Mouse (Mus musculus) stomach, embryonic 14.5 days (tissue): Measurements from ENCODE around the gene H3f3b. TPM values are rescaled to one million over a fixed set of nuclear protein-coding genes. Genes with fewer than 3 reads are reported as not detected.

Source experiments
- ATAC-seq: fragments of 200-750 bp; cut with Nextera tagmentation; 2 replicates; pipeline ENCODE4 v1.8.0; 2017; ENCODE audit warnings: low read depth, moderate TSS enrichment; ENCODE audit not compliant: insufficient number of reproducible peaks, insufficient read depth, low FRiP score
- H3K27ac ChIP-seq: fragments of 300-500 bp; sonication (generic); 2 replicates; pipeline ENCODE4 v1.5.1; 2014; ENCODE audit warnings: mild to moderate bottlenecking, low read length, moderate library complexity, mixed read lengths
- H3K27me3 ChIP-seq: fragments of 300-500 bp; sonication (generic); 2 replicates; pipeline ENCODE4 v1.6.1; 2014; ENCODE audit warnings: low read length, control low read depth, mixed read lengths; ENCODE audit not compliant: control insufficient read depth, insufficient read depth
- H3K36me3 ChIP-seq: fragments of 300-500 bp; sonication (generic); 2 replicates; pipeline ENCODE4 v1.6.1; 2014; ENCODE audit warnings: mild to moderate bottlenecking, control low read depth, low read length, moderate library complexity, mixed read lengths; ENCODE audit not compliant: control insufficient read depth, insufficient read depth
- H3K4me1 ChIP-seq: fragments of 300-500 bp; sonication (generic); 2 replicates; pipeline ENCODE4 v1.6.1; 2014; ENCODE audit warnings: low read length, control low read depth, mixed read lengths; ENCODE audit not compliant: control insufficient read depth, insufficient read depth
- H3K4me2 ChIP-seq: fragments of 300-500 bp; sonication (generic); replicated peaks from 2 replicates; pipeline ENCODE4 v1.6.1; 2014; ENCODE audit warnings: low read depth, low read length, control low read depth
- H3K4me3 ChIP-seq: fragments of 300-500 bp; sonication (generic); 2 replicates; pipeline ENCODE4 v1.5.1; 2014; ENCODE audit warnings: low read depth, low read length, control low read depth
- H3K9ac ChIP-seq: fragments of 300-500 bp; sonication (generic); replicated peaks from 2 replicates; pipeline ENCODE4 v1.6.1; 2014; ENCODE audit warnings: low read depth, mild to moderate bottlenecking, control low read depth, low read length, moderate library complexity, mixed read lengths
- H3K9me3 ChIP-seq: fragments of 300-500 bp; sonication (generic); 2 replicates; pipeline ENCODE4 v1.6.1; 2016; ENCODE audit warnings: low read depth, low read length, control low read depth; ENCODE audit not compliant: control insufficient read depth
- WGBS: fragments of 180-500 bp; shearing (Covaris S2); extraction: QIAGEN DNeasy Blood & Tissue Kit; methylation state at CpG from one replicate; pipeline ENCODE4 v1.1.7; 2014; 5-methylcytosine and 5-hydroxymethylcytosine counted together
- polyA plus RNA-seq: library from polyadenylated mRNA; unstranded; fragments of >200 nt; fragmentation: Nextera tagmentation; extraction: Ambion mirVana; gene quantifications from 2 replicates; pipeline ENCODE4 v1.2.1, GENCODE M21; 2014

Gene H3f3b
- polyA plus RNA-seq, 1 experiment from 2014 or later, result 1,982 TPM

DNA sequence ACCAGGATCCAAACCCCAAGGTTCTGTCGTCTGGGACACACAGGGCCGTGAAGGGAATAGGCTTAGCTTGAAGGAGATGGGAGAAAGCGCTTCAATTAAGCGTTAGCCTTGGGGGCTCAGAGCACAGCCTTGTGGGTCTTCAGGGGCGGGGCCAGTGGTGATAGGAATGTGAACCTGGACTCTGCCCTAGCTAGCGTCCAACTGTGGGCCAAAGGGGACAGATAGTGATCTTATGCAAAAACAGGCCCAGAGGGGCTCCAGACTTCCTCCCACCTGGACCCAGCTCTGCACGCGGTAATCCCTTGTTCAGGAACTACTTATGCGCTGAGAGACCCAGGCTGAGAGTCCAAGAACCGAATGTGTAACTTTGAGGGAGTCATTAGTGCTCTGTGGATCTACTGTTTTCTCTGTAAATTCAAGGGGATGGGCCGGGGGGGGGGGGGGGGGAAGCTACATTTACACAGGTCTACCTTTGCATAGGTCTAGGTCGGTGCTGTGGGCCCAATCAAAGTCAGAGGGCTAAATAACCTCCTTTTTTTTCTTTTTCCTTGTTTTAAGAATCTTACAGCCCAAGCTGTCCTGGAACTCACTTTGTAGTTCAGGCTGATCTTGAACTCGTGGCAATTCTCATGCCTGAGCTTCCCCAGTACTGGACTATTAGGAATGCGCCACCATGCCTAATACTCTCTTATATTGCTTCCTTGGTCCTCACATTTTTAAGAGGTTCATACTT is 16.1 kb downstream of the H3f3b start:
- peak overlapping the region; percentile 56 for H3K4me3 ChIP-seq
- peaks cover 23% of the 10 kb centered on the region for H3K36me3 ChIP-seq
- H3K4me1 ChIP-seq, result peaks cover 11% of the 10 kb centered on the region
- H3K27me3 ChIP-seq, result no peaks in the 10 kb centered on the region
- 15% methylated on average over 13 of the region's 14 CpGs for WGBS
- H3K27ac ChIP-seq, result peak overlapping the region; percentile 91
- H3K9me3 ChIP-seq, result no peaks in the 10 kb centered on the region
- peak overlapping the region; percentile 65 for H3K4me2 ChIP-seq
- no peak for ATAC-seq
- peak overlapping the region; percentile 66 for H3K9ac ChIP-seq

- peaks cover 11% of the 10 kb centered on the region for H3K4me1 ChIP-seq
- ATAC-seq, result no peak
- no peak overlapping the region for H3K4me2 ChIP-seq
- 87% methylated on average over 5 of the region's 5 CpGs for WGBS
- H3K27ac ChIP-seq, result no peak overlapping the region
- H3K4me3 ChIP-seq, result no peak overlapping the region
- no peaks in the 10 kb centered on the region for H3K27me3 ChIP-seq
- peaks cover 23% of the 10 kb centered on the region for H3K36me3 ChIP-seq
- H3K9me3 ChIP-seq, result no peaks in the 10 kb centered on the region
- H3K9ac ChIP-seq, result no peak overlapping the region
These were observed 16.8 kb downstream of the H3f3b start for GRCm38 (mm10) chr11:116010948-116011347.

- no peak overlapping the region for H3K4me3 ChIP-seq
- WGBS, result 90% methylated on average over 8 of the region's 8 CpGs
- H3K4me1 ChIP-seq, result peaks cover 16% of the 10 kb centered on the region
- H3K9ac ChIP-seq, result no peak overlapping the region
- ATAC-seq, result no peak
- H3K27me3 ChIP-seq, result no peaks in the 10 kb centered on the region
- no peak overlapping the region for H3K27ac ChIP-seq
- H3K9me3 ChIP-seq, result no peaks in the 10 kb centered on the region
- H3K36me3 ChIP-seq, result peaks cover 23% of the 10 kb centered on the region
- H3K4me2 ChIP-seq, result no peak overlapping the region
These were observed 17.6 kb downstream of the H3f3b start for GRCm38 (mm10) chr11:116010146-116010545.

DNA sequence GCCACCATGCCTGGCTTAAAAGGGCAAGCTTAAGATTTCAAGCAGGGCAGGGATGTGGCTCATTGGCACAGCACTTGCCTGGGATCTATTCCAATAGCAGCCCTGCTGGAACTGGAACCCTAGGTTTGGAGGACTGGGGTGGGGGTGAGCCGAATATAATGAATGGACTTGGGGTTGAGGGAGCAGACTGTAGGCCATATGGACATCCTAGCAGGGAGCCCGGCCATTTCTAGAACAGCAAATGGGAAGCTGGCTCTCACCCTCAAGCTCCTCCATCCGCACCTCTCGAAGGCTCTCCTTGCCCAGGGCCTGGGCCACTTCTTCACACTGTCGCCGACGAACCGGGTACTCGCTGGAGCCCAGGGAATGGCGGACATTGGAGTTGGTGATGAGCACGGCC is 18.1 kb downstream of the H3f3b start:
- WGBS, result 93% methylated on average over 11 of the region's 11 CpGs
- H3K36me3 ChIP-seq, result peaks cover 23% of the 10 kb centered on the region
- no peaks in the 10 kb centered on the region for H3K27me3 ChIP-seq
- no peak overlapping the region for H3K4me2 ChIP-seq
- H3K4me3 ChIP-seq, result no peak overlapping the region
- H3K27ac ChIP-seq, result no peak overlapping the region
- H3K4me1 ChIP-seq, result peaks cover 16% of the 10 kb centered on the region
- no peaks in the 10 kb centered on the region for H3K9me3 ChIP-seq
- no peak for ATAC-seq
- no peak overlapping the region for H3K9ac ChIP-seq

DNA sequence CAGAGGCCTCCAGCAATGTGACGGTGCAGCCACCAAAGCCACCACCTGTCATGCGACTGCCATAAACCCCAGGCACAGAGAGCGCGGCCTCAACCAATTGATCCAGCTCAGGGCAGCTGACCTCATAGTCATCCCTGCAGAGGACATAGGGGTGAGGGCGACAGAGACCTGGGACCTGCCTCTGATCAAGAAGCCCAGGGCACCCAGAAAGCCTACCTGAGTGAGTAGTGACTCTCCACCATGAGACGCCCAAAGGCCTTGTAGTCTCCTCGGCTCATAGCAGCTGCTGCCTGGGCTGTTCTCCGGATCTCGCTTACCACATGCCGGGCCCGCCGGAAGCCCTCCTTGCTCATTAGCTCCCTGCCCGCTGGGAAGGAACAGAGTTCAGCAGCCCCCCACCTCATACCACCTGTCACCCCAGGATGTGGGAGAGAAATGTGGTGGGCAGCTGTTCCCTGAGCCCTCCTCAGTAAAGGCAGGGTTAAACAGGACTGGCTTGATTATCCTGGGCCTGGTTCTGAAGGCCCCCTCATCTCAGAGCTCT is 18.9 kb downstream of the H3f3b start:
- 94% methylated on average over 13 of the region's 13 CpGs for WGBS
- Histone ChIP-seq H3K4me1 (peaks cover 16% of the 10 kb centered on the region), H3K9ac (no peak overlapping the region), H3K9me3 (no peaks in the 10 kb centered on the region), H3K4me3 (no peak overlapping the region), H3K27ac (no peak overlapping the region), H3K4me2 (no peak overlapping the region), H3K36me3 (peaks cover 23% of the 10 kb centered on the region), H3K27me3 (no peaks in the 10 kb centered on the region)
- ATAC-seq, result no peak

GRCm38 (mm10) chr11:116008411-116008810 is 19.4 kb downstream of the H3f3b start:
- no peak overlapping the region for H3K9ac ChIP-seq
- ATAC-seq, result no peak
- no peak overlapping the region for H3K27ac ChIP-seq
- no peak overlapping the region for H3K4me2 ChIP-seq
- H3K27me3 ChIP-seq, result no peaks in the 10 kb centered on the region
- no peaks in the 10 kb centered on the region for H3K9me3 ChIP-seq
- peaks cover 16% of the 10 kb centered on the region for H3K4me1 ChIP-seq
- peaks cover 23% of the 10 kb centered on the region for H3K36me3 ChIP-seq
- WGBS, result 89% methylated on average over 11 of the region's 11 CpGs
- no peak overlapping the region for H3K4me3 ChIP-seq

DNA sequence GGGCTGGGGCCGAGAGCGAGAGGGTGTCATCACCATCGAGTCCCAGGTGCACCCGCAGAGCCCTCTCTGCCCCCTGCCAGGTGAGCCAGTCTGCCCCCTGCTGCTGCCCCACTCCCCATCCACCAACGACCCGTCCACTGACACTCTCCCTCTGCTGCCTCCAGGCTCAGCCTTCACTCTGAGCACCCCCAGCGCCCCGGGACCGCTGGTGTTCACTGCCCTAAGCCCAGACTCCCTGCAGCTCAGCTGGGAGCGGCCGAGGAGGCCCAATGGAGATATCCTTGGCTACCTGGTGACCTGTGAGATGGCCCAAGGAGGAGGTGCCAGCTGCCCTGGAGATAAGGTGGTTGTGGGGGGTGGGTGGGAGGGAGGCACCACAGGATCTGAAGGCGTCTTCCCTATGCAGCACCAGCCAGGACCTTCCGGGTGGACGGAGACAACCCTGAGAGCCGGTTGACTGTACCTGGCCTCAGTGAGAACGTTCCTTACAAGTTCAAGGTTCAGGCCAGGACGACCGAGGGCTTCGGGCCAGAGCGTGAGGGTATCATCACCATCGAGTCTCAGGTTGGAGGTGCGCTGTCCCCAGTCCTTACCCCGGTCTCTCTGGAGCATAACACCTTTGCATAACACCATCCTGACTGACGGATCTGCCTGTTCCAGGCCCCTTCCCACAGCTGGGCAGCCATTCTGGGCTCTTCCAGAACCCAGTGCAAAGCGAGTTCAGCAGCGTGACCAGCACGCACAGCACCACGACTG is 20.5 kb downstream of the H3f3b start:
- Histone ChIP-seq H3K36me3 (peaks cover 23% of the 10 kb centered on the region), H3K9ac (no peak overlapping the region), H3K4me1 (peaks cover 13% of the 10 kb centered on the region), H3K4me2 (no peak overlapping the region), H3K27me3 (no peaks in the 10 kb centered on the region), H3K27ac (no peak overlapping the region), H3K4me3 (no peak overlapping the region), H3K9me3 (no peaks in the 10 kb centered on the region; the same call in 1 of the 2 replicates)
- no peak for ATAC-seq
- 86% methylated on average over 28 of the region's 28 CpGs for WGBS

DNA sequence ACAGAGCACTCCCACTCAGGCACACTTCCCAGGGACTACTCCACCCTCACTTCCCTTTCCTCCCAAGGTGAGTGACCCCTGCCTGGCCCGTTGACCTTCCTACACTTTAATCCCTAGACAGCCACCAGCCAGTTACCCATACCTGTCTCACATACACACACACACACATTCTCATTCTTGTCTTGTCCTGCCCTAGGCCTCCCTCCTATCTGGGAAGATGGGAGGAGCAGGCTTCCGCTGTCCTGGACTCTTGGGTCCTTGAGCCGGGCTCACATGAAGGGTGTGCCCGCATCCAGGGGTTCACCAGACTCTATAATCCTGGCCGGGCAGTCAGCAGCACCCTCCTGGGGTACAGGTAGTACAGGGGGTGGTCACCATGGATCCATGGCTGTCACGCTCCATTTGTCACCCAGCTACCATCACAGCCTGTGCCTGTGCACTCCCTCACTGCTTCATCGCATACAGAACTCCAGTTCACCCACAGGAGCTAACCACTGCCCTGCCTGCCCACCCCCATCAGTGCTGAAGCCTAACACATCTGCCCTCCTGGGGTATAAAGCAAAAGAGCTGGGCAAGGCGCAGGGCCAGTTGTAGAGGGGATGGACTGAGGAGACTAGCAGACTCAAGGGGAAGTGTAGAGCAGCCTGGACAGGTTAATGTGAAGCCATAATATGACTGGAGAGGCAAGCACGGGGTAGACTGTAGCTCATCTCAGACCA is 21.9 kb downstream of the H3f3b start:
- ATAC-seq, result peak; percentile 21; the same call in 1 of the 2 replicates
- Histone ChIP-seq H3K4me2 (peak overlapping the region; percentile 65), H3K4me3 (no peak overlapping the region; the same call in 1 of the 2 replicates), H3K9me3 (no peaks in the 10 kb centered on the region; the same call in 1 of the 2 replicates), H3K36me3 (peaks cover 23% of the 10 kb centered on the region), H3K27me3 (no peaks in the 10 kb centered on the region), H3K9ac (peak overlapping the region; percentile 44; the same call in 1 of the 2 replicates), H3K4me1 (0 out of 2 replicates have a peak, but pooled peaks cover 5% of the 10 kb centered on the region), H3K27ac (peak overlapping the region; percentile 79; the same call in 1 of the 2 replicates)
- WGBS, result 71% methylated on average over 9 of the region's 9 CpGs
